Mouse (Mus musculus) MEL-GATA-1-ER (cell line): ENCODE data around the gene Lrrc4b.

Experiments used
- DNase-seq: peaks from one replicate; pipeline ENCODE4 v3.0.0-alpha.2; 2012; ENCODE audit warnings: low read depth; ENCODE audit errors: extremely low read depth

Lrrc4b gene

GRCm38 (mm10) chr7:44463556-44464225 is 34.9 kb downstream of the Lrrc4b start:
- no peak for DNase-seq

- no peak for DNase-seq
These were observed 35.7 kb downstream of the Lrrc4b start for GRCm38 (mm10) chr7:44464511-44464910.

GRCm38 (mm10) chr7:44465111-44465510 is 36.3 kb downstream of the Lrrc4b start, which contains the start of gene Aspdh:
Aspdh (plus strand) TSS chr7:44465391.
- no peak for DNase-seq

GRCm38 (mm10) chr7:44466006-44466887 is 37.4 kb downstream of the Lrrc4b start:
- DNase-seq: no peak

GRCm38 (mm10) chr7:44466888-44467311 is 38.1 kb downstream of the Lrrc4b start:
- no peak for DNase-seq

- peak; percentile 99 for DNase-seq
These were observed 39.1 kb downstream of the Lrrc4b start, which contains the start of gene Josd2 for GRCm38 (mm10) chr7:44467811-44468411. Josd2 (plus strand) TSS chr7:44467980.

GRCm38 (mm10) chr7:44468644-44469285 is 39.9 kb downstream of the Lrrc4b start:
- DNase-seq: no peak

GRCm38 (mm10) chr7:44469677-44470675 is 41.2 kb downstream of the Lrrc4b start:
- no peak for DNase-seq

- DNase-seq: no peak
These were observed 42.1 kb downstream of the Lrrc4b start for GRCm38 (mm10) chr7:44470696-44471612.

- no peak for DNase-seq
These were observed 43.2 kb downstream of the Lrrc4b start for GRCm38 (mm10) chr7:44471880-44472557.

- no peak for DNase-seq
These were observed 43.7 kb downstream of the Lrrc4b start for GRCm38 (mm10) chr7:44472558-44472885.

GRCm38 (mm10) chr7:44472961-44473646 is 44.3 kb downstream of the Lrrc4b start:
- no peak for DNase-seq

- DNase-seq: no peak
These were observed 45.6 kb downstream of the Lrrc4b start for GRCm38 (mm10) chr7:44474419-44474818.

- no peak for DNase-seq
These were observed 46.3 kb downstream of the Lrrc4b start for GRCm38 (mm10) chr7:44475046-44475614.

GRCm38 (mm10) chr7:44482836-44483435 is 54.1 kb downstream of the Lrrc4b start:
- DNase-seq: peak; percentile 80

- no peak for DNase-seq
These were observed 55.3 kb downstream of the Lrrc4b start for GRCm38 (mm10) chr7:44484109-44484508.

GRCm38 (mm10) chr7:44484841-44485571 is 56.2 kb downstream of the Lrrc4b start:
- DNase-seq: no peak
